In the genomic region with DNA sequence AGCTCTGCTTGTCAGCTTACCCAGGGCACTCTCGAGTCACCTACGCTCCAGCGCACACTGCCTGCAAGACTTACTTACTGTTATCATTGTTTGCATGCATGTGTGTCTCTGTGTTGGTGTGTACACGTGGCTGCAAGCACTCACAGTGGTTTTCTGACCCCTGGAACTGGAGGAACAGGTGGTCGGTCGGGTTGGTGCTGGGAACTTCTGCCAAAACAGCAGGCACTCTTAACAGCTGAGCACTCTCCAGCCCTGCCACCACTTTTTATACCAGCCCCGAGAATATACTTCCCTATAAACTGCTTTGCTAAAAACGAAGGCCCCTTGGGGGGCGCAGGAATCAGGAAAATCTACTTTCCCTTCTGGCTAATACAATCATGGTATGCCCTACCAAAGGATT, we compare ENCODE assay signal across 23 mouse cellular contexts. TPM values are rescaled to one million over a fixed set of nuclear protein-coding genes. Genes with fewer than 3 reads are reported as not detected.
DNase-seq lines count a peak whose midpoint lies in the region; ATAC-seq and TF ChIP-seq lines count a peak whose summit lies in the region.
"Had no signal": no experiment of that assay in that cellular context is flagged by ENCODE, and none has a peak within 500 bp of the region (broad histone marks: within the 10 kb centered on the region; RNA-seq: fewer than 3 reads in every experiment).

No protein-coding gene starts in this region.

- no peak overlapping the region for H3K4me2 ChIP-seq in kidney, embryonic 14.5 days (replicated peaks; ENCODE audit: low read depth, low read length)
- H3K4me2 ChIP-seq: embryonic facial prominence, embryonic 12.5 days; embryonic facial prominence, embryonic 15.5 days; hindbrain, embryonic 12.5 days; hindbrain, embryonic 15.5 days had no signal

- no peak for TF ChIP-seq RAD21 in MEL (IDR thresholded peaks at IDR 0.05; ENCODE audit: low read depth, low read length)

- no peak overlapping the region for H3K27ac ChIP-seq in kidney, embryonic 14.5 days (ENCODE audit: low read depth, low read length)
- H3K27ac ChIP-seq in MEL (ENCODE audit: control insufficient read depth, low read depth, low read length) = no peak overlapping the region
- H3K27ac ChIP-seq: embryonic facial prominence, embryonic 12.5 days; embryonic facial prominence, embryonic 15.5 days; heart, adult 2 months; heart, embryonic 10.5 days; hindbrain, embryonic 12.5 days; hindbrain, embryonic 15.5 days had no signal

- H3K9me3 ChIP-seq in kidney, embryonic 14.5 days (ENCODE audit: control insufficient read depth, low read length) = no peaks in the 10 kb centered on the region
- no peaks in the 10 kb centered on the region for H3K9me3 ChIP-seq in MEL (replicated peaks; ENCODE audit: insufficient read depth, low read length)
- H3K9me3 ChIP-seq: embryonic facial prominence, embryonic 12.5 days; embryonic facial prominence, embryonic 15.5 days; heart, embryonic 10.5 days; hindbrain, embryonic 12.5 days; hindbrain, embryonic 15.5 days had no signal

- TF ChIP-seq EP300 in MEL (IDR thresholded peaks at IDR 0.05; ENCODE audit: low read depth in 1 of 2, low read length in 2 of 2) = no peak

- peaks cover 4% of the 10 kb centered on the region; the same call in 1 of the 2 replicates for H3K36me3 ChIP-seq in kidney, embryonic 14.5 days (ENCODE audit: control insufficient read depth, insufficient read depth, low read length)
- H3K36me3 ChIP-seq in MEL (ENCODE audit: control insufficient read depth in 1 of 2, insufficient read depth in 2 of 2, low read length in 2 of 2) = peaks cover 0 to 5% of the 10 kb centered on the region in 2 experiments; a peak in 1 of 4 replicates

- 65% methylated on average over 9 of the region's 9 CpGs for WGBS in kidney, embryonic 14.5 days

- H3K79me2 ChIP-seq in MEL (ENCODE audit: control insufficient read depth, insufficient read depth, low read length, poor library complexity) = no peaks in the 10 kb centered on the region

- no peaks in the 10 kb centered on the region for H3K4me1 ChIP-seq in kidney, embryonic 14.5 days (ENCODE audit: control insufficient read depth, insufficient read depth, low read length)
- H3K4me1 ChIP-seq in MEL (ENCODE audit: control insufficient read depth in 1 of 2, insufficient read depth in 2 of 2, low read length in 2 of 2) = peaks cover 5 to 13% of the 10 kb centered on the region in 2 experiments; a peak in 3 of 4 replicates
- H3K4me1 ChIP-seq: embryonic facial prominence, embryonic 12.5 days; embryonic facial prominence, embryonic 15.5 days; hindbrain, embryonic 12.5 days; hindbrain, embryonic 15.5 days had no signal

- H3K27me3 ChIP-seq in kidney, embryonic 14.5 days (ENCODE audit: control insufficient read depth, insufficient read depth, low read length) = no peaks in the 10 kb centered on the region
- H3K27me3 ChIP-seq in MEL (ENCODE audit: control insufficient read depth in 1 of 2, insufficient read depth in 2 of 2, low read length in 2 of 2) = no peaks in the 10 kb centered on the region; a peak in 1 of 4 replicates
- H3K27me3 ChIP-seq: embryonic facial prominence, embryonic 12.5 days; embryonic facial prominence, embryonic 15.5 days; hindbrain, embryonic 12.5 days; hindbrain, embryonic 15.5 days had no signal

- no peak overlapping the region for H3K9ac ChIP-seq in kidney, embryonic 14.5 days (ENCODE audit: low read depth, low read length)
- H3K9ac ChIP-seq in MEL (ENCODE audit: control insufficient read depth, low read depth, low read length, poor library complexity, severe bottlenecking) = no peak overlapping the region
- H3K9ac ChIP-seq: embryonic facial prominence, embryonic 12.5 days; embryonic facial prominence, embryonic 15.5 days; forebrain, postnatal 0 days; hindbrain, embryonic 12.5 days; hindbrain, embryonic 15.5 days had no signal

- ATAC-seq in kidney, embryonic 14.5 days (ENCODE audit: low FRiP score, low TSS enrichment) = peak; percentile 38; the same call in 1 of the 2 replicates
- ATAC-seq: forebrain, embryonic 14.5 days; forebrain, postnatal 0 days had no signal

- no peak overlapping the region for H3K4me3 ChIP-seq in kidney, embryonic 14.5 days (ENCODE audit: low read length)
- H3K4me3 ChIP-seq in MEL (ENCODE audit: control insufficient read depth in 1 of 2, insufficient read depth in 1 of 2, low read depth in 2 of 2, low read length in 2 of 2) = peak overlapping the region in 1 of 2 experiments; percentile 9; a peak in 1 of 4 replicates
- H3K4me3 ChIP-seq: embryonic facial prominence, embryonic 12.5 days; embryonic facial prominence, embryonic 15.5 days; heart, adult 2 months; heart, embryonic 10.5 days; hindbrain, embryonic 12.5 days; hindbrain, embryonic 15.5 days had no signal

- TF ChIP-seq CTCF in MEL (IDR thresholded peaks at IDR 0.05 in 2 of 3, conservative IDR thresholded peaks at IDR 0.05 in 1 of 3; ENCODE audit: control insufficient read depth in 1 of 3, insufficient read depth in 1 of 3, low read depth in 2 of 3, low read length in 3 of 3, poor library complexity in 1 of 3, severe bottlenecking in 1 of 3) = no peak

- no peak for DNase-seq in kidney, postnatal 25 days
- DNase-seq in retina, postnatal 1 day = peak; percentile 20
- no peak for DNase-seq in retina, embryonic 14.5 days (ENCODE audit: low spot score)
- DNase-seq in MEL (ENCODE audit: low read depth, low spot score) = peak; percentile 50
- DNase-seq in frontal cortex, postnatal 25 days (ENCODE audit: low spot score in 2 of 2) = no peak
- DNase-seq: adrenal gland, adult 2 months; adrenal gland, postnatal 14 days; cerebellum, adult 11 months; cerebellum, adult 2 months; cerebellum, adult 9-11 months; cerebellum, postnatal 25 days; forebrain, postnatal 0 days; gastrocnemius, postnatal 25 days had no signal

- TF ChIP-seq POLR2A in MEL (IDR thresholded peaks at IDR 0.05; ENCODE audit: control insufficient read depth in 1 of 2, insufficient read depth in 1 of 2, low read depth in 1 of 2, low read length in 2 of 2, poor library complexity in 1 of 2) = no peak

TF ChIP-seq in MEL, 35 proteins besides CTCF, POLR2A, EP300 and RAD21:
- TF ChIP-seq ZNF384 (IDR thresholded peaks at IDR 0.05; ENCODE audit: low read depth, low read length) (no peak), SIN3A (IDR thresholded peaks at IDR 0.05; ENCODE audit: low read length) (0 out of 2 replicates have a peak, but pooled peaks have one; percentile 19), USF1 (IDR thresholded peaks at IDR 0.05; ENCODE audit: low read depth, low read length) (no peak), ZC3H11A (IDR thresholded peaks at IDR 0.05; ENCODE audit: low read depth, low read length) (no peak), MYC (IDR thresholded peaks at IDR 0.05; ENCODE audit: low read depth, low read length) (0 out of 2 replicates have a peak, but pooled peaks have one; percentile 11), HCFC1 (IDR thresholded peaks at IDR 0.05; ENCODE audit: low read depth, low read length) (no peak), MEF2A (IDR thresholded peaks at IDR 0.05; ENCODE audit: extremely low read depth, insufficient replicate concordance, low read depth, low read length, poor library complexity, severe bottlenecking) (no peak), MAX (IDR thresholded peaks at IDR 0.05; ENCODE audit: low read length) (peak; percentile 29; the same call in 1 of the 2 replicates), SMC3 (IDR thresholded peaks at IDR 0.05; ENCODE audit: low read depth, low read length) (no peak), JUND (IDR thresholded peaks at IDR 0.05; ENCODE audit: low read depth, low read length) (no peak), MAFK (IDR thresholded peaks at IDR 0.05; ENCODE audit: borderline replicate concordance, low read depth, low read length) (no peak), TAL1 (IDR thresholded peaks at IDR 0.05; ENCODE audit: low read length) (no peak)
TF ChIP-seq in MEL: peak in this region for 3.

RNA-seq across cellular contexts. Expression of gene Hdhd3, which starts 9.0 kb away (rescaled TPM):
- 16.4 and 16.8 TPM in 2 replicates for polyA plus RNA-seq in kidney, embryonic 14.5 days (2014; fragmentation: Nextera tagmentation; extraction: Ambion mirVana)
- total RNA-seq in MEL (2012; rRNA removed) = 3.5 and 4.0 TPM in 2 replicates
- 1 to 10 TPM in 1 of 2 experiments, not detected in 1; 6.0 TPM for polyA plus RNA-seq in MEL (2012; ENCODE audit: insufficient read depth in 1 of 2, insufficient read length in 2 of 2, low read depth in 1 of 2, low replicate concordance in 2 of 2, missing spikeins in 1 of 2)

RNA-seq across cellular contexts. Expression of gene Bspry, which starts 14.4 kb away (rescaled TPM):
- 16.8 and 25.8 TPM in 2 replicates for polyA plus RNA-seq in kidney, embryonic 14.5 days (2014; fragmentation: Nextera tagmentation; extraction: Ambion mirVana)
- total RNA-seq in MEL (2012; rRNA removed) = 0.13 and 0.19 TPM in 2 replicates
- polyA plus RNA-seq in MEL (2012; ENCODE audit: insufficient read depth in 1 of 2, insufficient read length in 2 of 2, low read depth in 1 of 2, low replicate concordance in 2 of 2, missing spikeins in 1 of 2) = under 1 TPM in 1 of 2 experiments, not detected in 1; 0.50 TPM
- total RNA-seq: gastrocnemius, adult 8-10 months; heart, postnatal 25 days had no signal

RNA-seq across cellular contexts. Expression of gene Wdr31, which starts 23.5 kb away (rescaled TPM):
- polyA plus RNA-seq in kidney, embryonic 14.5 days (2014; fragmentation: Nextera tagmentation; extraction: Ambion mirVana) = 11.6 and 12.6 TPM in 2 replicates
- 0.85 and 1.9 TPM in 2 replicates for total RNA-seq in MEL (2012; rRNA removed)
- polyA plus RNA-seq in MEL (2012; ENCODE audit: insufficient read depth in 1 of 2, insufficient read length in 2 of 2, low read depth in 1 of 2, low replicate concordance in 2 of 2, missing spikeins in 1 of 2) = under 1 TPM in 1 of 2 experiments, not detected in 1; 0.91 TPM
- total RNA-seq: gastrocnemius, postnatal 25 days had no signal

RNA-seq across cellular contexts. Expression of gene Alad, which starts 25.5 kb away (rescaled TPM):
- polyA plus RNA-seq in kidney, embryonic 14.5 days (2014; fragmentation: Nextera tagmentation; extraction: Ambion mirVana) = 107 and 108 TPM in 2 replicates
- total RNA-seq in MEL (2012; rRNA removed) = 199 and 213 TPM in 2 replicates
- polyA plus RNA-seq in MEL (2012; ENCODE audit: insufficient read depth in 1 of 2, insufficient read length in 2 of 2, low read depth in 1 of 2, low replicate concordance in 2 of 2, missing spikeins in 1 of 2) = 100 to 1,000 TPM in 1 of 2 experiments, not detected in 1; 386 TPM

RNA-seq across cellular contexts. Expression of gene Pole3, which starts 30.6 kb away (rescaled TPM):
- polyA plus RNA-seq in kidney, embryonic 14.5 days (2014; fragmentation: Nextera tagmentation; extraction: Ambion mirVana) = 89.5 and 104 TPM in 2 replicates
- 51.4 and 63.6 TPM in 2 replicates for total RNA-seq in MEL (2012; rRNA removed)
- polyA plus RNA-seq in MEL (2012; ENCODE audit: insufficient read depth in 1 of 2, insufficient read length in 2 of 2, low read depth in 1 of 2, low replicate concordance in 2 of 2, missing spikeins in 1 of 2) = 100 to 1,000 TPM in 1 of 2 experiments, not detected in 1; 103 TPM

Comparison
In these comparisons a context has a peak if more than half of its experiments do, and no peak if none do; other contexts are left out.
1. DNase-seq: peak in retina, postnatal 1 day (single experiment) and MEL (single experiment); none in kidney, postnatal 25 days (0 of 2), retina, embryonic 14.5 days (single experiment) and frontal cortex, postnatal 25 days (0 of 2).
2. RNA of gene Bspry, which starts 14.4 kb away (polyA plus RNA-seq): 16.8 to 25.8 TPM in kidney, embryonic 14.5 days; 0.50 TPM in MEL; every median in the first group is over 10 times any median in the second.